Mouse (Mus musculus) heart, embryonic 11.5 days (tissue): Measurements from ENCODE around the gene Cfap74. TPM values are rescaled to one million over a fixed set of nuclear protein-coding genes. Genes with fewer than 3 reads are reported as not detected.

Source experiments
- ATAC-seq: fragments of 200-750 bp; cut with Nextera tagmentation; replicated peaks from 2 replicates; pipeline ENCODE4 v1.8.0; 2017; ENCODE audit warnings: moderate library complexity; ENCODE audit not compliant: insufficient number of reproducible peaks, low FRiP score, low TSS enrichment
- H3K27ac ChIP-seq: fragments of 300-500 bp; sonication (generic); 2 replicates; pipeline ENCODE4 v1.5.1; 2014; ENCODE audit warnings: mild to moderate bottlenecking, low read depth, low read length
- H3K27me3 ChIP-seq: fragments of 300-500 bp; sonication (generic); 2 replicates; pipeline ENCODE4 v1.6.1; 2014; ENCODE audit warnings: mild to moderate bottlenecking, low read length, mixed read lengths; ENCODE audit not compliant: control insufficient read depth, insufficient read depth
- H3K36me3 ChIP-seq: fragments of 300-500 bp; sonication (generic); 2 replicates; pipeline ENCODE4 v1.6.1; 2014; ENCODE audit warnings: mild to moderate bottlenecking, low read length, moderate library complexity, mixed read lengths; ENCODE audit not compliant: control insufficient read depth, insufficient read depth
- H3K4me1 ChIP-seq: fragments of 300-500 bp; sonication (generic); 2 replicates; pipeline ENCODE4 v1.6.1; 2014; ENCODE audit warnings: low read length; ENCODE audit not compliant: control insufficient read depth, insufficient read depth
- H3K4me2 ChIP-seq: fragments of 300-500 bp; sonication (generic); 2 replicates; pipeline ENCODE4 v1.6.1; 2014; ENCODE audit warnings: mild to moderate bottlenecking, moderate library complexity
- H3K4me3 ChIP-seq: fragments of 300-500 bp; sonication (generic); 2 replicates; pipeline ENCODE4 v1.5.1; 2014; ENCODE audit warnings: low read depth, low read length
- H3K9ac ChIP-seq: fragments of 300-500 bp; sonication (generic); 2 replicates; pipeline ENCODE4 v1.6.1; 2014; ENCODE audit warnings: mild to moderate bottlenecking, low read depth, low read length, moderate library complexity
- H3K9me3 ChIP-seq: fragments of 300-500 bp; sonication (generic); replicated peaks from 2 replicates; pipeline ENCODE4 v1.6.1; 2016; ENCODE audit warnings: low read length; ENCODE audit not compliant: control insufficient read depth
- WGBS: fragments of 180-500 bp; shearing (Covaris S2); extraction: QIAGEN DNeasy Blood & Tissue Kit; methylation state at CpG from one replicate; pipeline ENCODE4 v1.1.7; 2014; ENCODE audit not compliant: insufficient replicate concordance; 5-methylcytosine and 5-hydroxymethylcytosine counted together
- polyA plus RNA-seq: library from polyadenylated mRNA; unstranded; fragments of >200 nt; fragmentation: Nextera tagmentation; extraction: Ambion mirVana; gene quantifications from 2 replicates; pipeline ENCODE4 v1.2.1, GENCODE M21; 2014

Gene Cfap74
- polyA plus RNA-seq, 1 experiment from 2014 or later: 1.8 TPM

GRCm38 (mm10) chr4:155481381-155482124, 72.6 kb downstream of the Cfap74 start:
- Histone ChIP-seq H3K4me2 (peak overlapping the region; percentile 52), H3K27me3 (no peaks in the 10 kb centered on the region; the same call in 1 of the 2 replicates), H3K9me3 (no peaks in the 10 kb centered on the region), H3K4me3 (peak overlapping the region; percentile 11), H3K9ac (0 out of 2 replicates have a peak overlapping the region, but pooled peaks have one; percentile 16), H3K36me3 (no peaks in the 10 kb centered on the region), H3K27ac (no peak overlapping the region), H3K4me1 (no peaks in the 10 kb centered on the region)
- 18% methylated on average over 28 of the region's 28 CpGs for WGBS
- ATAC-seq: no peak; the same call in 1 of the 2 replicates

- no peak overlapping the region for H3K9ac ChIP-seq
- no peak for ATAC-seq
- no peaks in the 10 kb centered on the region for H3K36me3 ChIP-seq
- H3K27me3 ChIP-seq: no peaks in the 10 kb centered on the region; the same call in 1 of the 2 replicates
- peaks cover 2% of the 10 kb centered on the region; the same call in 1 of the 2 replicates for H3K4me1 ChIP-seq
- no peak overlapping the region for H3K27ac ChIP-seq
- no peak overlapping the region for H3K4me2 ChIP-seq
- no peak overlapping the region for H3K4me3 ChIP-seq
- WGBS: 81% methylated on average over 6 of the region's 6 CpGs
- no peaks in the 10 kb centered on the region for H3K9me3 ChIP-seq
Observed at GRCm38 (mm10) chr4:155482125-155482480, 73.1 kb downstream of the Cfap74 start.

- 74% methylated on average over 8 of the region's 8 CpGs for WGBS
- H3K4me2 ChIP-seq: no peak overlapping the region
- ATAC-seq: no peak
Observed at GRCm38 (mm10) chr4:155482733-155483540, 73.9 kb downstream of the Cfap74 start.

GRCm38 (mm10) chr4:155485521-155485920, 76.5 kb downstream of the Cfap74 start:
- no peak overlapping the region for H3K4me2 ChIP-seq
- no peak overlapping the region for H3K9ac ChIP-seq
- H3K27ac ChIP-seq: no peak overlapping the region
- H3K9me3 ChIP-seq: no peaks in the 10 kb centered on the region
- peaks cover 29% of the 10 kb centered on the region for H3K4me1 ChIP-seq
- no peak for ATAC-seq
- no peaks in the 10 kb centered on the region for H3K36me3 ChIP-seq
- WGBS: 69% methylated on average over 3 of the region's 3 CpGs
- no peaks in the 10 kb centered on the region for H3K27me3 ChIP-seq
- H3K4me3 ChIP-seq: no peak overlapping the region

More at GRCm38 (mm10) chr4:155482733-155483540, 73.9 kb downstream of the Cfap74 start:
- Histone ChIP-seq H3K27me3 (no peaks in the 10 kb centered on the region; the same call in 1 of the 2 replicates), H3K4me3 (no peak overlapping the region), H3K27ac (no peak overlapping the region), H3K9me3 (no peaks in the 10 kb centered on the region), H3K4me1 (peaks cover 8% of the 10 kb centered on the region), H3K36me3 (no peaks in the 10 kb centered on the region), H3K9ac (no peak overlapping the region)

GRCm38 (mm10) chr4:155487746-155488145, 78.8 kb downstream of the Cfap74 start:
- Histone ChIP-seq H3K4me1 (peaks cover 33% of the 10 kb centered on the region), H3K4me3 (no peak overlapping the region), H3K36me3 (no peaks in the 10 kb centered on the region), H3K4me2 (no peak overlapping the region), H3K9me3 (no peaks in the 10 kb centered on the region), H3K27ac (peak overlapping the region; percentile 78), H3K27me3 (no peaks in the 10 kb centered on the region), H3K9ac (no peak overlapping the region)
- 24% methylated on average over 3 of the region's 3 CpGs for WGBS
- no peak for ATAC-seq

- Histone ChIP-seq H3K27me3 (no peaks in the 10 kb centered on the region), H3K4me2 (0 out of 2 replicates have a peak overlapping the region, but pooled peaks have one; percentile 14), H3K4me3 (no peak overlapping the region), H3K36me3 (no peaks in the 10 kb centered on the region), H3K27ac (peak overlapping the region; percentile 78), H3K4me1 (peaks cover 37% of the 10 kb centered on the region), H3K9me3 (no peaks in the 10 kb centered on the region), H3K9ac (peak overlapping the region; percentile 30; the same call in 1 of the 2 replicates)
- peak; percentile 69 for ATAC-seq
- 59% methylated on average over 8 of the region's 8 CpGs for WGBS
Observed at GRCm38 (mm10) chr4:155488232-155489025, 79.4 kb downstream of the Cfap74 start.

GRCm38 (mm10) chr4:155489101-155489970, 80.3 kb downstream of the Cfap74 start:
- no peak overlapping the region for H3K9ac ChIP-seq
- H3K9me3 ChIP-seq: no peaks in the 10 kb centered on the region
- no peak overlapping the region for H3K4me2 ChIP-seq
- peak overlapping the region; percentile 78 for H3K27ac ChIP-seq
- H3K27me3 ChIP-seq: no peaks in the 10 kb centered on the region
- 51% methylated on average over 9 of the region's 9 CpGs for WGBS
- ATAC-seq: no peak
- H3K36me3 ChIP-seq: no peaks in the 10 kb centered on the region
- no peak overlapping the region for H3K4me3 ChIP-seq
- peaks cover 43% of the 10 kb centered on the region for H3K4me1 ChIP-seq
